Mouse (Mus musculus): Measurements from ENCODE around the gene Suclg2. TPM values are rescaled to one million over a fixed set of nuclear protein-coding genes. Genes with fewer than 3 reads are reported as not detected.
A peak's percentile ranks its signal among the peaks of the same experiment; 100 is the strongest.

Suclg2 gene
- polyA plus RNA-seq, 1 experiment, result 126 TPM

- H3K27ac ChIP-seq (ENCODE audit: insufficient read depth, low read depth, low read length), result no peak overlapping the region
- no peaks in the 10 kb centered on the region for H3K36me3 ChIP-seq (ENCODE audit: control insufficient read depth, insufficient read depth, low read length)
- H3K4me3 ChIP-seq (ENCODE audit: insufficient read depth, low read depth, low read length), result no peak overlapping the region
- DNase-seq, result no peak
- TF ChIP-seq POLR2A (IDR thresholded peaks at IDR 0.05; ENCODE audit: low read depth, low read length) (no peak), CTCF (conservative IDR thresholded peaks at IDR 0.05; ENCODE audit: insufficient read depth, insufficient read length, low read depth, low read length) (no peak)
- peaks cover 7% of the 10 kb centered on the region; the same call in 1 of the 2 replicates for H3K4me1 ChIP-seq (ENCODE audit: control insufficient read depth, insufficient read depth, low read length)
- no peaks in the 10 kb centered on the region for H3K27me3 ChIP-seq (replicated peaks; ENCODE audit: control insufficient read depth, insufficient read depth, low read length)
- WGBS, result 41% methylated on average over 3 of the region's 3 CpGs
Measured at GRCm38 (mm10) chr6:95679718-95680117, 38.9 kb downstream of the Suclg2 start.

- DNase-seq, result no peak
- WGBS, result 34% methylated on average over 3 of the region's 3 CpGs
- H3K4me1 ChIP-seq (ENCODE audit: control insufficient read depth, insufficient read depth, low read length), result peaks cover 10% of the 10 kb centered on the region; the same call in 1 of the 2 replicates
- H3K27ac ChIP-seq (ENCODE audit: insufficient read depth, low read depth, low read length), result no peak overlapping the region
- H3K36me3 ChIP-seq (ENCODE audit: control insufficient read depth, insufficient read depth, low read length), result no peaks in the 10 kb centered on the region
- TF ChIP-seq CTCF (conservative IDR thresholded peaks at IDR 0.05; ENCODE audit: insufficient read depth, insufficient read length, low read depth, low read length), result no peak
- no peak for TF ChIP-seq POLR2A (IDR thresholded peaks at IDR 0.05; ENCODE audit: low read depth, low read length)
- no peak overlapping the region for H3K4me3 ChIP-seq (ENCODE audit: insufficient read depth, low read depth, low read length)
- H3K27me3 ChIP-seq (replicated peaks; ENCODE audit: control insufficient read depth, insufficient read depth, low read length), result no peaks in the 10 kb centered on the region
Measured at GRCm38 (mm10) chr6:95679261-95679660, 39.3 kb downstream of the Suclg2 start.

- Histone ChIP-seq H3K4me1 (ENCODE audit: control insufficient read depth, insufficient read depth, low read length) (peaks cover 7% of the 10 kb centered on the region; the same call in 1 of the 2 replicates), H3K27ac (ENCODE audit: insufficient read depth, low read depth, low read length) (no peak overlapping the region), H3K27me3 (replicated peaks; ENCODE audit: control insufficient read depth, insufficient read depth, low read length) (no peaks in the 10 kb centered on the region), H3K36me3 (ENCODE audit: control insufficient read depth, insufficient read depth, low read length) (no peaks in the 10 kb centered on the region), H3K4me3 (ENCODE audit: insufficient read depth, low read depth, low read length) (no peak overlapping the region)
- TF ChIP-seq POLR2A (IDR thresholded peaks at IDR 0.05; ENCODE audit: low read depth, low read length), result no peak
- no peak for TF ChIP-seq CTCF (conservative IDR thresholded peaks at IDR 0.05; ENCODE audit: insufficient read depth, insufficient read length, low read depth, low read length)
- 98% methylated on average over 2 of the region's 2 CpGs for WGBS
- no peak for DNase-seq
Measured at GRCm38 (mm10) chr6:95676951-95677350, 41.6 kb downstream of the Suclg2 start.

- Histone ChIP-seq H3K4me3 (ENCODE audit: insufficient read depth, low read depth, low read length) (no peak overlapping the region), H3K27me3 (replicated peaks; ENCODE audit: control insufficient read depth, insufficient read depth, low read length) (no peaks in the 10 kb centered on the region), H3K27ac (ENCODE audit: insufficient read depth, low read depth, low read length) (no peak overlapping the region), H3K36me3 (ENCODE audit: control insufficient read depth, insufficient read depth, low read length) (no peaks in the 10 kb centered on the region), H3K4me1 (ENCODE audit: control insufficient read depth, insufficient read depth, low read length) (peaks cover 7% of the 10 kb centered on the region; the same call in 1 of the 2 replicates)
- 81% methylated on average over 4 of the region's 4 CpGs for WGBS
- DNase-seq, result no peak
- TF ChIP-seq POLR2A (IDR thresholded peaks at IDR 0.05; ENCODE audit: low read depth, low read length), result no peak
- TF ChIP-seq CTCF (conservative IDR thresholded peaks at IDR 0.05; ENCODE audit: insufficient read depth, insufficient read length, low read depth, low read length), result no peak
Measured at GRCm38 (mm10) chr6:95676439-95676838, 42.2 kb downstream of the Suclg2 start.

- H3K4me1 ChIP-seq (ENCODE audit: control insufficient read depth, insufficient read depth, low read length), result peaks cover 7% of the 10 kb centered on the region; the same call in 1 of the 2 replicates
- DNase-seq, result peak; percentile 12
- H3K4me3 ChIP-seq (ENCODE audit: insufficient read depth, low read depth, low read length), result no peak overlapping the region
- WGBS, result 39% methylated on average over 6 of the region's 6 CpGs
- no peaks in the 10 kb centered on the region for H3K27me3 ChIP-seq (replicated peaks; ENCODE audit: control insufficient read depth, insufficient read depth, low read length)
- no peak overlapping the region for H3K27ac ChIP-seq (ENCODE audit: insufficient read depth, low read depth, low read length)
- TF ChIP-seq CTCF (conservative IDR thresholded peaks at IDR 0.05; ENCODE audit: insufficient read depth, insufficient read length, low read depth, low read length) (no peak), POLR2A (IDR thresholded peaks at IDR 0.05; ENCODE audit: low read depth, low read length) (no peak)
- H3K36me3 ChIP-seq (ENCODE audit: control insufficient read depth, insufficient read depth, low read length), result no peaks in the 10 kb centered on the region
Measured at GRCm38 (mm10) chr6:95675059-95675705, 43.4 kb downstream of the Suclg2 start.

- no peak overlapping the region for H3K4me3 ChIP-seq (ENCODE audit: insufficient read depth, low read depth, low read length)
- WGBS, result 20% methylated on average over 1 of the region's 1 CpGs
- H3K36me3 ChIP-seq (ENCODE audit: control insufficient read depth, insufficient read depth, low read length), result no peaks in the 10 kb centered on the region
- H3K27ac ChIP-seq (ENCODE audit: insufficient read depth, low read depth, low read length), result no peak overlapping the region
- peaks cover 7% of the 10 kb centered on the region; the same call in 1 of the 2 replicates for H3K4me1 ChIP-seq (ENCODE audit: control insufficient read depth, insufficient read depth, low read length)
- no peaks in the 10 kb centered on the region for H3K27me3 ChIP-seq (replicated peaks; ENCODE audit: control insufficient read depth, insufficient read depth, low read length)
- DNase-seq, result no peak
- TF ChIP-seq POLR2A (IDR thresholded peaks at IDR 0.05; ENCODE audit: low read depth, low read length) (no peak), CTCF (conservative IDR thresholded peaks at IDR 0.05; ENCODE audit: insufficient read depth, insufficient read length, low read depth, low read length) (no peak)
Measured at GRCm38 (mm10) chr6:95674651-95675050, 43.9 kb downstream of the Suclg2 start.

GRCm38 (mm10) chr6:95669335-95669729 lies 49.3 kb downstream of the Suclg2 start:
- Histone ChIP-seq H3K36me3 (ENCODE audit: control insufficient read depth, insufficient read depth, low read length) (no peaks in the 10 kb centered on the region), H3K27me3 (replicated peaks; ENCODE audit: control insufficient read depth, insufficient read depth, low read length) (no peaks in the 10 kb centered on the region), H3K4me3 (ENCODE audit: insufficient read depth, low read depth, low read length) (no peak overlapping the region), H3K4me1 (ENCODE audit: control insufficient read depth, insufficient read depth, low read length) (no peaks in the 10 kb centered on the region; the same call in 1 of the 2 replicates), H3K27ac (ENCODE audit: insufficient read depth, low read depth, low read length) (no peak overlapping the region)
- DNase-seq, result peak; percentile 47
- TF ChIP-seq CTCF (conservative IDR thresholded peaks at IDR 0.05; ENCODE audit: insufficient read depth, insufficient read length, low read depth, low read length) (peak; percentile 62), POLR2A (IDR thresholded peaks at IDR 0.05; ENCODE audit: low read depth, low read length) (no peak)
- 64% methylated on average over 3 of the region's 3 CpGs for WGBS

Measured in kidney, adult 2 months (tissue).